Mouse (Mus musculus) CH12.LX (cell line): Measurements from ENCODE around the gene Syngr2. TPM values are rescaled to one million over a fixed set of nuclear protein-coding genes. Genes with fewer than 3 reads are reported as not detected.

Experiments used
- DNase-seq: peaks from one replicate; pipeline ENCODE4 v3.0.0-alpha.2; 2013; ENCODE audit errors: extremely low read depth
- H3K27ac ChIP-seq: 2 replicates; pipeline ENCODE4 v1.5.1; 2012; ENCODE audit warnings: low read depth, mild to moderate bottlenecking, control low read depth, moderate library complexity; ENCODE audit not compliant: insufficient read depth
- H3K27me3 ChIP-seq: replicated peaks from 2 replicates; pipeline ENCODE3; 2012; ENCODE audit warnings: inconsistent platforms
- H3K36me3 ChIP-seq, 2 experiments: replicated peaks in 1 of 2; 2 replicates each; pipeline versions ENCODE3 to v1.6.1; 2012; ENCODE audit warnings: inconsistent platforms in 1 of 2, low read length in 1 of 2, mild to moderate bottlenecking in 1 of 2, mixed read lengths in 1 of 2, moderate library complexity in 1 of 2; ENCODE audit not compliant: control insufficient read depth in 1 of 2, insufficient read depth in 1 of 2
- H3K4me1 ChIP-seq, 2 experiments: 2 replicates each; pipeline ENCODE4 v1.6.1; 2012; ENCODE audit warnings: inconsistent platforms in 1 of 2, moderate library complexity in 1 of 2; ENCODE audit not compliant: insufficient read depth in 2 of 2, control insufficient read depth in 1 of 2
- H3K4me2 ChIP-seq: 2 replicates; pipeline ENCODE4 v1.6.1; 2012; ENCODE audit warnings: low read depth, mild to moderate bottlenecking, control low read depth; ENCODE audit not compliant: poor library complexity, insufficient read depth, severe bottlenecking
- H3K4me3 ChIP-seq, 3 experiments: fragments of 150-350 bp in 1 of 3; sonication (generic) in 1 of 3; replicated peaks in 1 of 3; 2 replicates each; pipeline versions ENCODE3 to v1.5.1; 2011 to 2012; ENCODE audit warnings: low read depth in 2 of 3, low read length in 2 of 3, mild to moderate bottlenecking in 2 of 3, moderate library complexity in 2 of 3, control low read depth in 1 of 3, improper control_type of control experiment in 1 of 3, inconsistent platforms in 1 of 3, mixed read lengths in 1 of 3; ENCODE audit not compliant: poor library complexity in 1 of 3
- H3K79me2 ChIP-seq: replicated peaks from 2 replicates; pipeline ENCODE4 v1.6.1; 2012; ENCODE audit warnings: mild to moderate bottlenecking, moderate library complexity; ENCODE audit not compliant: control insufficient read depth, poor library complexity, insufficient read depth, severe bottlenecking; ENCODE audit errors: extremely low read depth
- H3K9ac ChIP-seq: 2 replicates; pipeline ENCODE4 v1.6.1; 2012; ENCODE audit warnings: low read depth, mild to moderate bottlenecking, control low read depth, moderate library complexity; ENCODE audit not compliant: insufficient read depth
- H3K9me3 ChIP-seq: replicated peaks from 2 replicates; pipeline ENCODE3; 2012; ENCODE audit warnings: low read length, inconsistent platforms, mixed read lengths
- CHD1 ChIP-seq: IDR thresholded peaks from 2 replicates; pipeline ENCODE4 v1.6.1; 2012; ENCODE audit warnings: low read depth, low read length, improper control_type of control experiment, inconsistent platforms
- E2F4 ChIP-seq: IDR thresholded peaks from 2 replicates; pipeline ENCODE4 v1.6.1; 2011; ENCODE audit warnings: low read depth, low read length, improper control_type of control experiment; ENCODE audit not compliant: insufficient replicate concordance
- ELF1 ChIP-seq: IDR thresholded peaks from 2 replicates; pipeline ENCODE4 v1.6.1; 2014; ENCODE audit warnings: low read depth, mild to moderate bottlenecking, inconsistent platforms, low read length, improper control_type of control experiment
- EP300 ChIP-seq: IDR thresholded peaks from 2 replicates; pipeline ENCODE4 v1.6.1; 2011; ENCODE audit warnings: low read length, improper control_type of control experiment
- GABPA ChIP-seq: IDR thresholded peaks from 2 replicates; pipeline ENCODE4 v1.6.1; 2012; ENCODE audit warnings: low read depth, low read length, improper control_type of control experiment, inconsistent platforms; ENCODE audit not compliant: insufficient replicate concordance
- HCFC1 ChIP-seq: IDR thresholded peaks from 2 replicates; pipeline ENCODE4 v1.6.1; 2012; ENCODE audit warnings: low read depth, mild to moderate bottlenecking, inconsistent platforms, low read length, improper control_type of control experiment
- MAFK ChIP-seq: IDR thresholded peaks from 2 replicates; pipeline ENCODE4 v1.6.1; 2011; ENCODE audit warnings: low read length, improper control_type of control experiment; ENCODE audit not compliant: insufficient replicate concordance
- MXI1 ChIP-seq: IDR thresholded peaks from 2 replicates; pipeline ENCODE4 v1.6.1; 2011; ENCODE audit warnings: mild to moderate bottlenecking, low read depth, low read length, improper control_type of control experiment
- MYC ChIP-seq: IDR thresholded peaks from 2 replicates; pipeline ENCODE4 v1.6.1; 2011; ENCODE audit warnings: low read depth, mild to moderate bottlenecking, improper control_type of control experiment, low read length
- NELFE ChIP-seq: IDR thresholded peaks from 2 replicates; pipeline ENCODE4 v1.6.1; 2011; ENCODE audit warnings: low read depth, low read length, improper control_type of control experiment
- POLR2A ChIP-seq: IDR thresholded peaks from 2 replicates; pipeline ENCODE4 v1.6.1; 2011; ENCODE audit warnings: low read depth, mild to moderate bottlenecking, improper control_type of control experiment, low read length
- POLR2AphosphoS2 ChIP-seq: IDR thresholded peaks from 2 replicates; pipeline ENCODE4 v1.6.1; 2011; ENCODE audit warnings: low read depth, low read length, improper control_type of control experiment
- RCOR1 ChIP-seq: conservative IDR thresholded peaks from 2 replicates; pipeline ENCODE4 v1.6.1; 2012; ENCODE audit warnings: low read depth, mild to moderate bottlenecking, inconsistent platforms, low read length, improper control_type of control experiment
- SMC3 ChIP-seq: IDR thresholded peaks from 2 replicates; pipeline ENCODE4 v1.6.1; 2011; ENCODE audit warnings: low read depth, low read length, improper control_type of control experiment
- TBP ChIP-seq: conservative IDR thresholded peaks from 2 replicates; pipeline ENCODE4 v1.6.1; 2011; ENCODE audit warnings: low read depth, low read length, improper control_type of control experiment
- UBTF ChIP-seq: IDR thresholded peaks from 2 replicates; pipeline ENCODE4 v1.6.1; 2012; ENCODE audit warnings: low read depth, mild to moderate bottlenecking, inconsistent platforms, low read length, improper control_type of control experiment, moderate library complexity
- USF2 ChIP-seq: conservative IDR thresholded peaks from 2 replicates; pipeline ENCODE4 v1.6.1; 2011; ENCODE audit warnings: low read depth, low read length, improper control_type of control experiment
- ZNF384 ChIP-seq: IDR thresholded peaks from 2 replicates; pipeline ENCODE4 v1.6.1; 2012; ENCODE audit warnings: low read depth, low read length, improper control_type of control experiment, inconsistent platforms
- dilution Hi-C: fragments of 300-500 bp; cut with MboI; formaldehyde crosslinking; loops from 2 replicates; pipeline ENCODE4 v1.14.3; 2020; ENCODE audit warnings: low sequenced_read_pairs; ENCODE audit not compliant: extremely low pct_unique_long_range_greater_than_20kb, extremely low pct_ligation_motif_present
- in situ Hi-C: fragments of 300-500 bp; cut with MboI; formaldehyde crosslinking; loops from 3 replicates; pipeline ENCODE4 v1.14.3; 2019; ENCODE audit warnings: low sequenced_read_pairs, low pct_ligation_motif_present, low pct_unique_long_range_greater_than_20kb, mixed read lengths
- polyA plus RNA-seq: library from polyadenylated mRNA; unstranded; fragments of >175 nt; gene quantifications from 2 replicates; pipeline ENCODE4 v1.2.1, GENCODE M21; 2012; ENCODE audit warnings: low read depth; ENCODE audit not compliant: insufficient read length
- total RNA-seq, 2 experiments: library from RNA; depleted of rRNA; stranded (reverse); fragments of 300-350 nt in 1 of 2; fragments of >200 nt in 1 of 2; gene quantifications; 2 replicates each; pipeline ENCODE4 v1.2.3; 2012 to 2014

Syngr2 gene
- total and polyA plus RNA-seq, 3 experiments = 409 to 654 (median 553) TPM

DNA sequence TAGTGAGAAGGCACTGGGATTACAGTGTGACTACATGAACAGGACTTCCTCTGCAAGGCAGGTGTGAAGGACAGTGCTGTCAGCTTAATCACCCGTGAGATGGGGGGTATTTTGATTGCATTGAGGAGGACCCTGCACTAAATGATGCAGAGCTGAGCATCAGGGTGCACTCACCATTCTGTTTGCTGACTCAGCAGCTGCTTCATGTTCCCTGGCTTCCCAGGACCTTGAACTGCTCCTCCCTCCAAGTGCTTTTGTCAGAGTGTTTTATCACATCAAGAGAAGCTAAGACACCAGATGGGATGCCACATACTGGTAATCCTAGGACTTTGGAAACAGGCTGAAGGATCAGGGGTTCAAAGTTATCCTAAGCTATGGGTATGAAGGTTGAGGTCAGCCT lies 46.5 kb downstream of the Syngr2 start:
- in situ Hi-C loops (no loop called here), dilution Hi-C loops (no loop called here)
- TF ChIP-seq RCOR1 (no peak), ELF1 (no peak), MYC (no peak), TBP (no peak), GABPA (no peak), MAFK (peak; percentile 93), CHD1 (no peak)
- no peak overlapping the region for H3K9ac ChIP-seq
- H3K9me3 ChIP-seq = peaks cover 13% of the 10 kb centered on the region
- H3K79me2 ChIP-seq = peaks cover 19% of the 10 kb centered on the region
- H3K27me3 ChIP-seq = no peaks in the 10 kb centered on the region
- H3K36me3 ChIP-seq = peaks cover 48 to 79% of the 10 kb centered on the region in 2 experiments
- H3K4me2 ChIP-seq = no peak overlapping the region
- no peak overlapping the region for H3K27ac ChIP-seq
- peaks cover 0 to 12% of the 10 kb centered on the region in 2 experiments; a peak in 2 of 4 replicates for H3K4me1 ChIP-seq
- DNase-seq = no peak
- H3K4me3 ChIP-seq = no peak overlapping the region

DNA sequence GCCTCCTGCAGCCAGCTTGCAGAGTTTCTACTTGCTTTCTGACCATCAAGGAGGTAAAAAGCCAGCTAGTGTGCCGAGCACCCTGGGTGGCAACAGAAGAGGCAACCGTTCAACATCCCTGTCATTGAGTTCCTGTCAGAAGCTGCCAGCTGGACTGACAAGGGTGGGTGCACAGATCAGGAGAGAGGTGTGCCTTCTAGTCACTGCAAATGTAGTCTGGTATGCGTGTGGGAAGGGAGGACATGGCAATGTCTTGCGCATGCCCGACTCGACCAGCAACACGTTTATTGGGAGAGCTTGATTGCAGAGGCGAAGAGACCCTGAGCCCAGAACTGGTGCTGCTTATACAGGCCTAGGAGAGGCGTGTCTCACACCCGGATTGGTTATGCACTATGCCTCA lies 48.0 kb downstream of the Syngr2 start:
- Histone ChIP-seq H3K27ac (no peak overlapping the region), H3K9me3 (peaks cover 13% of the 10 kb centered on the region), H3K27me3 (no peaks in the 10 kb centered on the region), H3K9ac (no peak overlapping the region), H3K79me2 (peaks cover 4% of the 10 kb centered on the region; the same call in 1 of the 2 replicates), H3K36me3 (peaks cover 43 to 66% of the 10 kb centered on the region in 2 experiments), H3K4me3 (no peak overlapping the region), H3K4me2 (no peak overlapping the region), H3K4me1 (peaks cover 0 to 5% of the 10 kb centered on the region in 2 experiments; a peak in 1 of 4 replicates)
- TF ChIP-seq POLR2A (0 out of 2 replicates have a peak, but pooled peaks have one; percentile 10), MXI1 (no peak), POLR2AphosphoS2 (0 out of 2 replicates have a peak, but pooled peaks have one; percentile 5)
- no peak for DNase-seq
- in situ Hi-C loops = no loop called here
- dilution Hi-C loops = no loop called here

DNA sequence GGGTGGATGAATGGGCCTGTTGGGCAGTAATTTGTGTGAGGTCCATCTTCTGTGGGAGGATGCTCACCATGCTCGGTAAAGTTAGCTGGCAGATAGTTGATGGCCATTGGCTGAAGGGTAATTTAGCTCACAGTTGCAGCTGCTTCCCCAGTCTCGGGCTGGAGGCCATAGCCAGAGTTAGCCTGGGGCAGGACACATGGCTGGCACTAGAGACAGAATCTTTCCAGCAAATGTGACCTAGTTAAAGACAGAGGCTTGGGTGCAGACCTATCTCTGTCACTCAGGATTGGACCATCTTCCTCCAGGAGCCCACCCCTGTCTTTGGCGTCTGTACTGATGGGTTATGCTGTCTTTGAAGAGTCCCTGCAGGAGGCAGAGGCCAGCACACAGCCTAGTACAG lies 48.9 kb downstream of the Syngr2 start:
- Histone ChIP-seq H3K27ac (no peak overlapping the region), H3K27me3 (no peaks in the 10 kb centered on the region), H3K9me3 (peaks cover 13% of the 10 kb centered on the region), H3K4me2 (no peak overlapping the region), H3K4me3 (no peak overlapping the region), H3K9ac (no peak overlapping the region), H3K36me3 (peaks cover 35 to 57% of the 10 kb centered on the region in 2 experiments), H3K79me2 (no peaks in the 10 kb centered on the region), H3K4me1 (no peaks in the 10 kb centered on the region; a peak in 1 of 4 replicates)
- DNase-seq = no peak
- in situ Hi-C loops (no loop called here), dilution Hi-C loops (no loop called here)
- TF ChIP-seq E2F4 = no peak
- TF ChIP-seq UBTF = no peak
- no peak for TF ChIP-seq EP300
- TF ChIP-seq NELFE = no peak
- TF ChIP-seq HCFC1 = no peak
- no peak for TF ChIP-seq MYC
- TF ChIP-seq ZNF384 = no peak
- TF ChIP-seq USF2 = no peak
- TF ChIP-seq SMC3 = no peak
- no peak for TF ChIP-seq MXI1
- no peak for TF ChIP-seq CHD1
